Mouse (Mus musculus): ENCODE results near the gene Hyal2.
"Not testable (repeated sequence)": the region's sequence is repeated elsewhere in the genome, so short reads cannot be mapped to it uniquely, and the experiment has no call there.

Hyal2 gene

GRCm38 (mm10) chr9:107547026-107547425, 20.7 kb upstream of the Hyal2 start, which contains the start of gene Zmynd10:
Gene Zmynd10 (plus strand): TSS chr9:107547298.
- no peak for DNase-seq (ENCODE audit: low spot score)

GRCm38 (mm10) chr9:107547957-107548356, 19.8 kb upstream of the Hyal2 start:
- no peak for DNase-seq (ENCODE audit: low spot score)

GRCm38 (mm10) chr9:107548820-107549219, 18.9 kb upstream of the Hyal2 start:
- no peak for DNase-seq (ENCODE audit: low spot score)

- no peak for DNase-seq (ENCODE audit: low spot score)
These were observed 18.3 kb upstream of the Hyal2 start for GRCm38 (mm10) chr9:107549297-107550074.

GRCm38 (mm10) chr9:107550491-107551116, 17.1 kb upstream of the Hyal2 start:
- no peak for DNase-seq (ENCODE audit: low spot score)

- no peak for DNase-seq (ENCODE audit: low spot score)
These were observed 16.4 kb upstream of the Hyal2 start, which contains the start of gene Rassf1 for GRCm38 (mm10) chr9:107551117-107551889. Gene Rassf1 (plus strand): TSS chr9:107551555.

- no peak for DNase-seq (ENCODE audit: low spot score)
These were observed 15.8 kb upstream of the Hyal2 start for GRCm38 (mm10) chr9:107551890-107552355.

GRCm38 (mm10) chr9:107552690-107553393, 14.9 kb upstream of the Hyal2 start:
- no peak for DNase-seq (ENCODE audit: low spot score)

GRCm38 (mm10) chr9:107553541-107554318, 14.0 kb upstream of the Hyal2 start:
- DNase-seq (ENCODE audit: low spot score): no peak

- DNase-seq (ENCODE audit: low spot score): peak; percentile 90
These were observed 13.4 kb upstream of the Hyal2 start for GRCm38 (mm10) chr9:107554319-107554825.

GRCm38 (mm10) chr9:107555031-107555457, 12.7 kb upstream of the Hyal2 start:
- no peak for DNase-seq (ENCODE audit: low spot score)

GRCm38 (mm10) chr9:107555701-107556100, 12.0 kb upstream of the Hyal2 start:
- DNase-seq (ENCODE audit: low spot score): no peak

GRCm38 (mm10) chr9:107556346-107556745, 11.4 kb upstream of the Hyal2 start:
- DNase-seq (ENCODE audit: low spot score): no peak

GRCm38 (mm10) chr9:107563029-107563581, 4.6 kb upstream of the Hyal2 start, which contains the start of gene Tusc2:
Gene Tusc2 (plus strand): TSS chr9:107563255.
- no peak for DNase-seq (ENCODE audit: low spot score)

GRCm38 (mm10) chr9:107565556-107565955, 2.2 kb upstream of the Hyal2 start:
- not testable (repeated sequence) for DNase-seq (ENCODE audit: low spot score)

- DNase-seq (ENCODE audit: low spot score): no peak
These were observed 1.6 kb upstream of the Hyal2 start for GRCm38 (mm10) chr9:107566041-107566709.

GRCm38 (mm10) chr9:107566855-107567254, 890 bp upstream of the Hyal2 start:
- DNase-seq (ENCODE audit: low spot score): no peak

GRCm38 (mm10) chr9:107568331-107569261, 851 bp downstream of the Hyal2 start:
- DNase-seq (ENCODE audit: low spot score): peak; percentile 73

GRCm38 (mm10) chr9:107569270-107569669, 1.5 kb downstream of the Hyal2 start:
- DNase-seq (ENCODE audit: low spot score): no peak

Data from ovary, postnatal 10 days (tissue).